Mouse (Mus musculus) liver, adult 2 months (tissue): ENCODE measurements around the gene Mafg. TPM values are rescaled to one million over a fixed set of nuclear protein-coding genes. Genes with fewer than 3 reads are reported as not detected.

Experiments used
- DNase-seq: peaks from one replicate; pipeline ENCODE4 v3.0.0-alpha.2; 2011; ENCODE audit warnings: low read depth, low spot score; ENCODE audit errors: extremely low read depth
- H3K27ac ChIP-seq: fragments of 200-500 bp; replicated peaks from 2 replicates; pipeline ENCODE4 v1.5.1; 2012; ENCODE audit warnings: low read depth, mild to moderate bottlenecking, control low read depth, inconsistent platforms, low read length; ENCODE audit not compliant: insufficient read depth
- H3K27me3 ChIP-seq: fragments of 200-500 bp; 2 replicates; pipeline ENCODE4 v1.6.1; 2012; ENCODE audit warnings: mild to moderate bottlenecking, moderate library complexity, low read length, inconsistent platforms; ENCODE audit not compliant: control insufficient read depth, insufficient read depth
- H3K36me3 ChIP-seq: fragments of 200-500 bp; 2 replicates; pipeline ENCODE4 v1.6.1; 2012; ENCODE audit warnings: low read length, inconsistent platforms; ENCODE audit not compliant: control insufficient read depth, insufficient read depth
- H3K4me1 ChIP-seq: fragments of 200-500 bp; 2 replicates; pipeline ENCODE4 v1.6.1; 2011; ENCODE audit warnings: low read length; ENCODE audit not compliant: control insufficient read depth, insufficient read depth
- H3K4me3 ChIP-seq: fragments of 200-500 bp; 2 replicates; pipeline ENCODE4 v1.5.1; 2011; ENCODE audit warnings: low read depth, mild to moderate bottlenecking, control low read depth, low read length, moderate library complexity; ENCODE audit not compliant: insufficient read depth
- H3K79me2 ChIP-seq: fragments of 200-500 bp; 2 replicates; pipeline ENCODE4 v1.6.1; 2012; ENCODE audit warnings: inconsistent platforms, mild to moderate bottlenecking, low read length, moderate library complexity; ENCODE audit not compliant: control insufficient read depth, insufficient read depth
- H3K9ac ChIP-seq: fragments of 200-500 bp; 2 replicates; pipeline ENCODE4 v1.6.1; 2012; ENCODE audit warnings: low read depth, mild to moderate bottlenecking, control low read depth, inconsistent platforms, low read length
- CTCF ChIP-seq: fragments of 200-500 bp; IDR thresholded peaks from 2 replicates; pipeline ENCODE4 v1.5.1; 2011; ENCODE audit warnings: low read depth, low read length, control low read depth
- POLR2A ChIP-seq: fragments of 200-500 bp; IDR thresholded peaks from 2 replicates; pipeline ENCODE4 v1.6.1; 2011; ENCODE audit warnings: low read length, control low read depth; ENCODE audit not compliant: insufficient read depth; ENCODE audit errors: extremely low read depth
- WGBS: fragments of 180-500 bp; shearing (Covaris S2); methylation state at CpG from one replicate; pipeline ENCODE4 v1.1.7; 2018; 5-methylcytosine and 5-hydroxymethylcytosine counted together
- polyA plus RNA-seq: library from polyadenylated mRNA; depleted of rRNA; stranded (reverse); fragments of >200 nt; gene quantifications from 2 replicates; pipeline ENCODE4 v1.2.3, GENCODE M21; 2012
- total RNA-seq: library from RNA; depleted of rRNA; stranded (reverse); fragments of >200 nt; gene quantifications from 2 replicates; pipeline ENCODE4 v1.2.3, GENCODE M21; 2014

Gene Mafg
- total and polyA plus RNA-seq, 2 experiments: 41.9 to 60.5 TPM

DNA sequence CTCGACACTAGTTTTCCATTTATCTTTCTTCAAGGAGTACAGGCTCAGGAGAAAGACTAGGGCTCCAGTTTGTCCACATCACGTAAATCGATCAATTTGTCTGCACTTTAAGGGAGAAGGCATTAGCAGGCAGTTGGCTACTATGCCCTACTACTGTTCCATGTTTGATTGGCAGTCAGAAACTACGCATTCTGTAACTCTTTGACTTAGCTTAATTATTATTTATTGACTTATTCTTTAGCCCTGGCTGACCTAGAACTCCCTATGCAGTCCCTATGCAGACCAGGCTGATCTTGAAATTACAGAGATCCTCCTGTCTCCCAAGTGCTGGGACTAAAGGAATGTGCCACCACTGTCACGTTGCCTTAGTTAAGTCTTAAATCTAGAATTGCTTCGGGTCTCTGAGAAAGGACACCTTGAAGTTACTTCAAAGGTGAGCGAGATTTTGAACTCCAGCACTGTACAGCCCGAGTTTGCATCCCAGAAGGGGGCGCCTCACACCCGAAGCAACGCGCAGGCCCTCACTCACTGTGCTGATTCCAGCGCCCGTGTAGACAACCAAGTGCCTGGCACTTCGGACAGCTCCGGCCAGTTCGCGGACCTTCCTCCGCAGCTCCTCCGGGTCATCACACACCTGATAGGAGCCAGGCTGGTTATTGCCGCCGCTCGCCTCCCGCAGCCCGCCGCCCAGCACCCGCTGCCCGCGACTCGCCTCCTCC lies 9.3 kb downstream of the Mafg start:
- TF ChIP-seq CTCF: peak; percentile 85
- TF ChIP-seq POLR2A: no peak
- peak overlapping the region; percentile 89 for H3K9ac ChIP-seq
- H3K4me1 ChIP-seq: peaks cover 27% of the 10 kb centered on the region
- 3% methylated on average over 30 of the region's 30 CpGs for WGBS
- H3K36me3 ChIP-seq: peaks cover 21% of the 10 kb centered on the region; the same call in 1 of the 2 replicates
- DNase-seq: peak; percentile 92
- peak overlapping the region; percentile 85 for H3K4me3 ChIP-seq
- H3K79me2 ChIP-seq: peaks cover 12% of the 10 kb centered on the region; the same call in 1 of the 2 replicates
- peak overlapping the region; percentile 83 for H3K27ac ChIP-seq
- no peaks in the 10 kb centered on the region for H3K27me3 ChIP-seq

- Histone ChIP-seq H3K27me3 (no peaks in the 10 kb centered on the region), H3K4me3 (no peak overlapping the region), H3K4me1 (peaks cover 24% of the 10 kb centered on the region), H3K27ac (no peak overlapping the region), H3K36me3 (peaks cover 24% of the 10 kb centered on the region; the same call in 1 of the 2 replicates), H3K9ac (no peak overlapping the region), H3K79me2 (peaks cover 9% of the 10 kb centered on the region; the same call in 1 of the 2 replicates)
- DNase-seq: no peak
- WGBS: 89% methylated on average over 6 of the region's 6 CpGs
- TF ChIP-seq POLR2A: no peak
- no peak for TF ChIP-seq CTCF
These were observed 10.6 kb downstream of the Mafg start for GRCm38 (mm10) chr11:120622805-120623204.

DNA sequence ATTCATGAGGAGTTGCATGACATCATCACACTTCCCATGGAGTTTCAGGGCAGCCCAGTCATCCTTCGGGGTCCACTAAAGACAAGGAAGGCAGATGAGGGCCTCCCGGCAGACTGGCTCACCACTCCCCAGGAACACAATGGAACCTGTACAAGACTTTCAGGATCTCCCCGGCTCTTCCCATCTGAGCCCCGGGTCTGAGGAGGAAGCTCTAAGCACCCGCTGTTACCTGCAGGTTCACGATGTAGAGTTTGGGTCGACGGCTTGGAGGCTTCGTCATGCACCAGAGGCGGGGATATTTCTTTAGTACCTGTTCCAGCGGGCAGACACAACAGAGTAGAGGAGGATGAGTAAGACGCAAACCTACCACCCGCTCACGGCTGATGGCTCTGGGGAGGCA lies 13.2 kb downstream of the Mafg start:
- H3K27ac ChIP-seq: no peak overlapping the region
- H3K4me1 ChIP-seq: peaks cover 18% of the 10 kb centered on the region
- 94% methylated on average over 14 of the region's 14 CpGs for WGBS
- peaks cover 24% of the 10 kb centered on the region; the same call in 1 of the 2 replicates for H3K36me3 ChIP-seq
- no peaks in the 10 kb centered on the region for H3K27me3 ChIP-seq
- no peak overlapping the region for H3K4me3 ChIP-seq
- DNase-seq: no peak
- no peak overlapping the region for H3K9ac ChIP-seq
- TF ChIP-seq POLR2A (no peak), CTCF (no peak)
- peaks cover 28% of the 10 kb centered on the region for H3K79me2 ChIP-seq

DNA sequence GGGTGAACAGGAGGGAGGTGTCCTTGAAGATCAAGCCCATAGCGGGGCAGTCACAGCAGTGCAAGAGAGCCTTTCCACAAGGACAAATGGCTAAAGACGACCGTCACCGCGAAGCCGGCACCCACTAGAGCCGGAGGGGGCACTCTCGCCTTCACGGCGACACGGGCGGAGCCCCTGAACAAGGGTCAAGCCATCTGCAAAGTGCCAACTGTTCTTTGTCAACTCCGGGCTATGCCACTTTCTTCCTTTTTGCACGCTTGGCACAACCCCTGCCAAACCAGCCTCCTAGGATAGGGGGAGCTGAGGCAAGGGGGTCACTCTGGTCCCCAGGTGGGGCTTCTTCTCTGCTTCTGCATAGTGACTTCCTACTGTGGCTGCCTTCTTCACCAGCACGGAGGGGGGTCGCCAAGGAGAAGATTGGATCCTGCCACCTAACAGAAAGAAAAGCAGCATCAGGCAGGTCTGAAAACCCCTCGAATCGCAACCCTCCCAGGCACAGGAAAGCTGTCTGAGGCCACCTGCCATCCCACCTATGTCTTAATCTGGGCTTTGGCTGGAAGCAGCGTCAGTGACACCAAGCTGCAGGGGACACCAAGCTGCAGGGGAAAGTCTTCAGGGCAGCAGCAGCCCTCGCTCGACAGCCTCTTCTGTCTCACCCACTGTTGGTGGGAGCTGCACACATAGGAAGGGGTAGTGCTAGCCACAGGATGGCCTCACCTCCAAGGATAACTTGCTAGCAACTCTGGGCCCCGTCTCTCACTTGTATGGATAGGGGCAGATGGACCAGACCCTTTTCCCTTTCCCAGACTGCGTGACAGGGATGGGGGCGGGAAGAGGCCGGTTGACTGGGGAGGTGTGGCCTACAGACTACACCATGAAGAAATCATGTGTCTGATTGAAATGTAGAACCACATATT lies 14.5 kb downstream of the Mafg start:
- H3K79me2 ChIP-seq: peaks cover 30% of the 10 kb centered on the region
- TF ChIP-seq CTCF (no peak), POLR2A (no peak)
- no peak overlapping the region for H3K4me3 ChIP-seq
- H3K4me1 ChIP-seq: peaks cover 22% of the 10 kb centered on the region
- WGBS: 87% methylated on average over 25 of the region's 25 CpGs
- peak; percentile 33 for DNase-seq
- H3K9ac ChIP-seq: peak overlapping the region; percentile 28; the same call in 1 of the 2 replicates
- H3K27ac ChIP-seq: peak overlapping the region; percentile 74
- H3K36me3 ChIP-seq: peaks cover 33% of the 10 kb centered on the region
- no peaks in the 10 kb centered on the region for H3K27me3 ChIP-seq

GRCm38 (mm10) chr11:120617519-120618112 lies 15.8 kb downstream of the Mafg start, which contains the start of gene Pcyt2:
TSS of gene Pcyt2 (minus strand) at chr11:120617936.
- under 1% methylated on average over 56 of the region's 56 CpGs for WGBS
- Histone ChIP-seq H3K4me3 (peak within 1 kb of the TSS; percentile 99), H3K4me1 (peaks cover 24% of the 10 kb centered on the region), H3K27me3 (no peaks in the 10 kb centered on the region), H3K79me2 (peaks cover 21% of the 10 kb centered on the region), H3K9ac (peak within 1 kb of the TSS; percentile 100), H3K36me3 (peaks cover 34% of the 10 kb centered on the region), H3K27ac (peak within 1 kb of the TSS; percentile 100)
- peak; percentile 97 for TF ChIP-seq POLR2A
- no peak for TF ChIP-seq CTCF
- DNase-seq: peak; percentile 86
